Mouse (Mus musculus): ENCODE measurements at regions not wholly inside any gene's neighbourhood (a gene's known extent, or its start where the extent isn't known, plus 50 kb on each side); places are given as distances from the start of the nearest gene placed in this dataset.

GRCm38 (mm10) chr13:19874621-19875249 lies 50.7 kb upstream of the Gpr141 start:
- no peak for TF ChIP-seq CTCF (IDR thresholded peaks at IDR 0.05 in 2 of 3, conservative IDR thresholded peaks at IDR 0.05 in 1 of 3; ENCODE audit: control insufficient read depth in 1 of 3, insufficient read depth in 1 of 3, low read depth in 2 of 3, low read length in 3 of 3, poor library complexity in 1 of 3, severe bottlenecking in 1 of 3)
- TF ChIP-seq MAFK (IDR thresholded peaks at IDR 0.05; ENCODE audit: borderline replicate concordance, low read depth, low read length): no peak
- TF ChIP-seq MAZ (IDR thresholded peaks at IDR 0.05; ENCODE audit: low read depth, low read length): no peak
- no peak for TF ChIP-seq POLR2A (IDR thresholded peaks at IDR 0.05; ENCODE audit: control insufficient read depth in 1 of 2, insufficient read depth in 1 of 2, low read depth in 1 of 2, low read length in 2 of 2, poor library complexity in 1 of 2)
- TF ChIP-seq MYC (IDR thresholded peaks at IDR 0.05; ENCODE audit: low read depth, low read length): no peak
- TF ChIP-seq EP300 (IDR thresholded peaks at IDR 0.05; ENCODE audit: low read depth in 1 of 2, low read length in 2 of 2): no peak
- no peak for TF ChIP-seq GATA1 (IDR thresholded peaks at IDR 0.05; ENCODE audit: low read depth, low read length)
- no peak for TF ChIP-seq KAT2A (conservative IDR thresholded peaks at IDR 0.05; ENCODE audit: low read depth, low read length)
- TF ChIP-seq HCFC1 (IDR thresholded peaks at IDR 0.05; ENCODE audit: low read depth, low read length): no peak
- no peak for TF ChIP-seq NELFE (IDR thresholded peaks at IDR 0.05; ENCODE audit: low read depth, low read length)

All from MEL (cell line).